Mouse (Mus musculus): ENCODE results near the gene Prom1. TPM values are rescaled to one million over a fixed set of nuclear protein-coding genes. Genes with fewer than 3 reads are reported as not detected.

The Prom1 gene
- total RNA-seq, 2 experiments from 2014 or later, result 4.5 to 8.5 TPM

DNA sequence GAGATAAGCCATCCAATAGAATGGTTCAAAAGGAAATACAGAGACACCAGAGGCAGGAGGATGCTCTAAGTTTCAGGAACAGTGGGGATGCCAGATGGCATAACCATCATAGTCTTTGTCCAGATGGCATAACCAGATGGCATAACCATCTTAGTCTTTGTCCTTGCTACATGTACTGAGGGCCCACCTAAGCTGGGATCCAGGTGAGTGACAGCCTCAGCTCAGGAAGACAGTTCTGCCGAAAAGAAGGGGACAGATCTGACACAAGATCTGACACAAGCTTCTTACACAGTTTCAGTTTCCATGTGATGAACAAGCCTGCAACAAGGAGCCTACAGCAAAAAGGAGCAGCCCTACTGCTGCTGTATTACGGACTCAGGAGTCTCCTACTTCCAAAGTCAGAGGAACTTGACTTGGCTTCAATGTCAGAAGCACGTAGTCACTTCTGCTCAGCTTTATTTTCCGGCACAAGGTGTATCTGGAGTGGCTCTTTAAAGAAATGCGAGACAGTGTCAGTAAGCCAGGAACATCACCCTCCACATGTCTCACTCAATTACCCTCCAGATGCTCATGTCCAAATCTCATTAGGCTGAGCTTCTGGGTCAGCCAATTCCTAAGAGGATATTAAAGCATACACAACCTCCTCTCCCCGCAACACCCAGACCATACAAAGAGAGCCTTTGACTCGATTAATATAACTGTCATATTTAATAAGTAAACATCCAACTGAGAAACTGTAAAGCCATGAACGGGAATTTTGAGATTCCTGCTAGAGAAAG is 21.4 kb downstream of the Prom1 start:
- DNase-seq, result no peak

DNA sequence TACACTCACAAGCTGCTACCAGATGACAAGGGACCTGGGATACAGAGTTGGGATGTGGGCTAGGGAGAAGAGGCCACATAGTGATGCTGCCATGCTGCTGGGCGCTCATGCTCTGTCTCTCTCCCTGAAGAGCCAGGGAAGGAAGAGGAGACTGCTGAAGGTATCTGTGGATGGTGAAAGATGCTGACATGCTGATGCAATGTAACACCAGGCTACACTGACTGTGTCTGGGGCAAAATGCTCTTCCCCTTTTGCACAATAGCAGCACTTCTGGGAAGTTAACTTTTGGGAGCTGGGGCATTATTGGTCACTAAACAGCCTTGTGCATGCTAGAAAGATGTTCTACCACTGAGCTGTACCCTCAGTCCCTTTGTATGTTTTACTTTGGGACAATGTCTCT is 26.4 kb downstream of the Prom1 start:
- no peak for DNase-seq

DNA sequence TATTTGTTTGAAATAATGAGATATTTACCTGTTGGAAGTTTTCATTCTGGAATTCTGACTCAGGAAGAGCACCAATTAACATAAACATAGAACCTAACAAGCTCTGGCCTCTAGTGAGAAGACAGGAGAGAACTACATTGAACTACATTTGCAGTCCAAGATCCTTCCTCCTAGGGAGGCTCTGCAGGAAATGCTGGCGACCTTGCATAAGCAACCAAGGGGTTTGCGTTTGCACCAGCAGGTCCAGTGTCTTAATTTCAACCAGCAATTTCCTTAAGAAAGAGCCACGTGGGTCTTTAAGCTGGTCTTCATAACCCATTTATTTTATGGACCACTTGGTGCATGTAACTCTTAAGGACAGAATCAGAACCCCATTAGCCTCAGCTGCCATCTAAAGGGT is 28.2 kb downstream of the Prom1 start:
- no peak for DNase-seq

DNA sequence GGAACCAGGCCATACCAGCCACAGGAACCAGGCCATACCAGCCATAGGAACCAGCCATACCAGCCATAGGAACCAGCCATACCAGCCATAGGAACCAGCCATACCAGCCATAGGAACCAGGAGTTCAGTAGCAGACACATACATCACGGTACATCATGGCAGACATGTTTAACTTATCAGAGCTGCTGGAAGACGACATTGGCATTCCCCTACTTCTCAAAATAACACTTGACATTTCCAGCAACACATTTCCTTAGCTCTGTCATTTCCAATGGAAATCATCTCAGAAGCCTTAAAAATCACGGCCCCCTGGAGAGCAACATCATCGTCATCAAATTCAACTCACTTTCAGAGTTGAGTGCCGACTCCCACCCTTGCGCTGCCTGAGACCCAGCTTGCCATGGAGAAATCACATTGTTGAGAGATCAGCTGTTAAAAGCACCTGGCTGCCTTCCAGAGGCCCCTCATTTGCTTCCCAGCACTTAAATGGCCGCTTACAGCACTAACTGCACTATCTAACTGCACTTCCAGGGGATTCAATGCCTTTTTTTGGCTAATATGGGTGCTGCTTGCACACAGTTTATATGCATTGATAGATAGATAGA is 31.2 kb downstream of the Prom1 start:
- DNase-seq, result no peak

DNA sequence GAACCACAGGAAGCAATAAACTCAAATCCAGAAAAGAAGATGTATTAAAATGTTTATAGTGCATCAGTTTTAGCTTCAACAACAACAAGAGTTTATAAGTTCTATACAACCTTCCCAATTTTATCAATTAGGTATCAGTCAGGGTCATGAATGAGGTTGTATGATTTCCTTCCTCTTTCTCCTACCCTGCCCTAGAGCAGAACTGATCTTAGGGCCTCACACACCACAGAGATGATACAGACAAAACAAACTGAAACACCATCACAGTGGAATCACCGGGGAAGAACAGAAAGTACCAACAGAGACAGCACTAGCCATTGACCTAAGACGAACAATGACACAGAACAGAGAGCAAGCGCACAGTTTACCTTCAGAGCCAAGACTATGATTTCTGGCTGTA is 43.6 kb downstream of the Prom1 start:
- no peak for DNase-seq

GRCm38 (mm10) chr5:44050213-44050612 is 51.6 kb downstream of the Prom1 start:
- DNase-seq, result no peak

DNA sequence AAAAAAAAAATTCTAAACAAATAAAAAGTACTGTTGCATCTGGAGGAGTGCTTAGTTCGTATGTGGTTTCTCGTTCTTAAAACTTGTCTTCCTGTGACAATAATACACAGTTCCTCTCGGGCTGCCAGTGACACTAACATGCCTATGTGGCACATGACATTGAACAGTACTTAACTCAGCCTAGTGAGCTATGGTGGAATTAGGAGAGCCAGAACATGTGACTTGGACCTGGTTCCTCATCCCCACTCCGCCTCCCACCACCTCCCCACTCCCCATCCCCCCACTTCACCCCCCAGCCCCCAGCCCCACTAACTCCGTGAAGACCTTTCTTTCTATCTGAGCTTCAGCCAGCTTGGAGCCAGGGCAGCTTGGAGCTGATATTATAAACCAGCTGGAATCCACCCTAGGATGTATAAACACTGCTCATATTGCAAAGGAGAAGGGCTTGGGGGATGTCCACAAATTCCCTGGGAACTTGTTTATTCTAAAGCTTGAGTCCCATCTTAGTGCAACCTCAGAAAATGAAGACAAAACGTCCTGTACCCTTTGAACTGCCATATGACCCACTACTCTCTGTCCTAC is 52.3 kb downstream of the Prom1 start:
- DNase-seq, result no peak

- DNase-seq, result no peak
Observed at GRCm38 (mm10) chr5:44048568-44049363, 53.1 kb downstream of the Prom1 start.

- DNase-seq, result no peak
Observed at GRCm38 (mm10) chr5:44041725-44042124, 60.1 kb downstream of the Prom1 start.

DNA sequence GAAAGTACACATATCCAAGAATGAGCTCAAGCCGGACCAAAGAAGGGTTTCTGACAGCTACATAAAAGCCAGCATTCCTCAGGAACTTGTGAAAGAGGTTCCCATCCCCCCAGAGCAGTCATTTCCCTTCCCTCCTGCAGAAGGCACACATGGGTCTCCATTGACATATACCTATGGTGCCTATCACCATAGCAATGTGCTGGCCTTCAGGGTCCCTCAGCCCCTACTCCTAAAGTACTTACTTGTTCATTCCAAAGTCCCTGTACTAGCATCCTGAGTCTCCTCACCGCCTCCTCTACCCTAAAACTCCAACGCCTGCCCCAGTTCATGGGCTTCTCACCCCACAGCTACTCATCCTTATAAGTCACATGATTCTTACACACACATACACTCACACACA is 60.8 kb downstream of the Prom1 start:
- DNase-seq, result no peak

GRCm38 (mm10) chr5:43998295-43998989 is 103.4 kb downstream of the Prom1 start:
- DNase-seq, result no peak

- DNase-seq, result no peak
Observed at GRCm38 (mm10) chr5:43997626-43998025, 104.2 kb downstream of the Prom1 start.

GRCm38 (mm10) chr5:43996162-43996561 is 105.7 kb downstream of the Prom1 start:
- no peak for DNase-seq

DNA sequence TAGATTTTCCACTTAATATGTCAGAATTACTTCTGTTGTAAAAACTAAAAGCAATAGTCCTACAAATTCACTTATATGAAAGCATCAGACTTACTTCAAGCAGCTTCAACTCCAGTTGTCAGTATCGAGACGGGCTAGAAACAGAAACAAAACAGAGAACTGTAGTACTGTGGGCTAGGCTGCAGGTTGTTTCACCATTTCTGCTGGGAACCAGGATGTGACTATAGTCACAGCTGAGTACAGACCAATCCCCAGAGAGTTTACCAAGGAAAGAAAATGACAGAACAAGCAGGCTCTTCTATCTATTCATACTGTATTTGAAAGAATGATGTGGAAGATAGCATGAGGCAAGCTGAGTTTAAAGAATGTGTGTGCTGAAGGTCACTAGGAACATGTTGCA is 106.9 kb downstream of the Prom1 start:
- no peak for DNase-seq

DNA sequence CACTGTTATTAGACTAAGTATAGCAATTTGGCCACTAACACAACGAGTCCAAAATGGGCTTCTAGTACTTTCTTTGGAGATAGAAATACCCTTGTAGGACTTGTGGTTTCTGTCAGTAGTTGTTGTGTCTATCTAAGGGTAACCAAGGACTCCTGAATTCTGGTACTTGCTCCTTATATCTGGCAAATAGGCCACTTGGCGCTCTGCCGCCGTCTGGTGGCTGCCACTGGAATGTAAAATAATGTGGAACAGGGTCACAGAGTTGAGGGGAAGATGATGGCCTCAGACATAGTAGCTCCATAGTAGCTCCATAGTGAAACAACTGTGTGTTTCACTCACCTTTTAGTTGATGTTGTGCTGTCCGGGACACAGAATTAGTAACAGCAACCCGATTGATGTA is 111.5 kb downstream of the Prom1 start:
- no peak for DNase-seq

- DNase-seq, result no peak
Observed at GRCm38 (mm10) chr5:43989017-43989416, 112.8 kb downstream of the Prom1 start.

- DNase-seq, result no peak
Observed at GRCm38 (mm10) chr5:43986212-43986611, 115.6 kb downstream of the Prom1 start.

- no peak for DNase-seq
Observed at GRCm38 (mm10) chr5:43982896-43983295, 118.9 kb downstream of the Prom1 start.

DNA sequence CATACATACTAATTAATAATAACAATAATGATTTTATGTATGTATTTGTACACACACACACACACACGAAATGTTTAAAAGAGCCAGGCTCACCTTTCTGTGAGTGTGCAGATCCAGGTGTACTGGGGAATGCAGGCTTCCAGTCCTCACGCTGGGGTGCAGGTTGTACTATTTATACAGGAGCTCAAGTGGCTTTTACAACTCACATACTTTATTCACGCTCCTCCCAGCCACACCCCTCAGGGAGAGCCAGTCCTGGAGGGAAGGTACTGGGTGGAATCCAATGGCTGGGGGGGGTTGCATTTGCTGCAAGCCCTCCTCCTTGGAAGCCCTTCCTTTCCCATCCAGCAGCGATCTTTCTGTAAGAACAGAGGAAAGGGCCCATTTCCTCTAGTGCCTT is 120.2 kb downstream of the Prom1 start, which contains the start of gene Fgfbp1:
TSS of gene Fgfbp1 (minus strand) at position 160 of the 400 bp plus-strand sequence.
- DNase-seq, result no peak

DNA sequence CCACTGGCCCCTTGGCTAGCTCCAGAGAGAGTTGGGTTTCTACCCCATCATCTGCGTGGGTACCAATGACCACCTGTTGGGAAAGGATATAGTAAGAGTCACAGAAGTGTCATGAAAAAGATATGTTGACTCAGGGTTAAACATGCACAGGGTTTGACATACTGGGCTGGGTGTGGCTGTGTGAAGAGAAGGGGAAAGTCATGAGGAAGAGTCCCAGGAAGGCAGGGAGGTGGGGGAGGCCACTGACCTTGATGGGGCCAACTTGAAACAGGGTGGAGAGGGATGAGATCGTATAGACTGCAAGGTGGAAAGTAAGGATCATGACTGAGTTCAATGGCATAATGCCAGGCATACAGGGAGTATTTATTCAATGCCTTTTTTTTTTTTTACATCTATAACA is 121.4 kb downstream of the Prom1 start:
- no peak for DNase-seq

GRCm38 (mm10) chr5:43976821-43977561 is 124.8 kb downstream of the Prom1 start:
- DNase-seq, result no peak
